20 mouse cellular contexts compared by ENCODE assay signal in genomic region chr1:89697241-89697640, GRCm38 (mm10).
DNase-seq lines count a peak whose midpoint lies in the region.
"Had no signal": no experiment of that assay in that cellular context is flagged by ENCODE, and none has a peak within 500 bp of the region (broad histone marks: within the 10 kb centered on the region; RNA-seq: fewer than 3 reads in every experiment).

No protein-coding gene starts in this region.

- peak; percentile 19 for DNase-seq in adrenal gland, postnatal 10 days
- no peak for DNase-seq in adrenal gland, postnatal 4 days (ENCODE audit: low spot score in 2 of 2)
- DNase-seq in 3134 (ENCODE audit: extremely low read depth, insufficient read length, low spot score) (peak; percentile 12), 416B (ENCODE audit: low read depth) (peak; percentile 55), adipocyte (ENCODE audit: low spot score) (no peak)
- peak; percentile 17 for DNase-seq in adrenal gland, postnatal 25 days
- DNase-seq in gastrocnemius, postnatal 36 days, result no peak
- DNase-seq: B cell, adult 2 months; cerebellum, adult 11-12 months; cerebellum, adult 8-10 months; cerebellum, postnatal 10 days; cerebellum, postnatal 36 days; embryo, embryonic 11 days; gastrocnemius, adult 2 months; gastrocnemius, postnatal 14 days; heart, adult 18-20 months; heart, postnatal 10 days; heart, postnatal 36 days; kidney, adult 11 months; kidney, adult 8-10 months had no signal

- intact Hi-C loops in gastrocnemius, postnatal 36 days (cut with DNase I), result no loop called here

Comparison
In these comparisons a context has a peak if more than half of its experiments do, and no peak if none do; other contexts are left out.
1. DNase-seq: peak in adrenal gland, postnatal 10 days (single experiment), 3134 (single experiment), 416B (single experiment) and adrenal gland, postnatal 25 days (single experiment); none in adrenal gland, postnatal 4 days (0 of 2), adipocyte (single experiment) and gastrocnemius, postnatal 36 days (0 of 2).